Mouse (Mus musculus): Measurements from ENCODE around the gene Stab2. TPM values are rescaled to one million over a fixed set of nuclear protein-coding genes. Genes with fewer than 3 reads are reported as not detected.

The Stab2 gene
- polyA plus RNA-seq, 1 experiment from 2014 or later: 0.26 TPM

GRCm38 (mm10) chr10:86971680-86972502 lies 35.9 kb downstream of the Stab2 start:
- H3K4me1 ChIP-seq (replicated peaks; ENCODE audit: control insufficient read depth, insufficient read depth, low read length): no peaks in the 10 kb centered on the region
- peak overlapping the region; percentile 24 for H3K9ac ChIP-seq (ENCODE audit: low read depth, low read length)
- no peak overlapping the region for H3K27ac ChIP-seq (ENCODE audit: low read depth, low read length)
- H3K4me2 ChIP-seq (replicated peaks; ENCODE audit: low read depth, low read length): peak overlapping the region; percentile 30
- H3K4me3 ChIP-seq (ENCODE audit: low read depth, low read length): 0 out of 2 replicates have a peak overlapping the region, but pooled peaks have one; percentile 10
- peak; percentile 89 for DNase-seq (ENCODE audit: low spot score)
- 22% methylated on average over 13 of the region's 13 CpGs for WGBS
- no peaks in the 10 kb centered on the region for H3K27me3 ChIP-seq (ENCODE audit: control insufficient read depth, insufficient read depth, low read length)
- H3K36me3 ChIP-seq (ENCODE audit: control insufficient read depth, insufficient read depth, low read length): no peaks in the 10 kb centered on the region
- peak; percentile 79 for ATAC-seq (ENCODE audit: low FRiP score)
- no peaks in the 10 kb centered on the region for H3K9me3 ChIP-seq (ENCODE audit: control insufficient read depth, low read length)

GRCm38 (mm10) chr10:86969346-86969745 lies 38.5 kb downstream of the Stab2 start:
- Histone ChIP-seq H3K27ac (ENCODE audit: low read depth, low read length) (no peak overlapping the region), H3K4me3 (ENCODE audit: low read depth, low read length) (no peak overlapping the region), H3K36me3 (ENCODE audit: control insufficient read depth, insufficient read depth, low read length) (no peaks in the 10 kb centered on the region), H3K9me3 (ENCODE audit: control insufficient read depth, low read length) (no peaks in the 10 kb centered on the region), H3K4me2 (replicated peaks; ENCODE audit: low read depth, low read length) (no peak overlapping the region), H3K4me1 (replicated peaks; ENCODE audit: control insufficient read depth, insufficient read depth, low read length) (no peaks in the 10 kb centered on the region), H3K9ac (ENCODE audit: low read depth, low read length) (no peak overlapping the region), H3K27me3 (ENCODE audit: control insufficient read depth, insufficient read depth, low read length) (no peaks in the 10 kb centered on the region)
- DNase-seq (ENCODE audit: low spot score) (no peak), ATAC-seq (ENCODE audit: low FRiP score) (no peak)
- 79% methylated on average over 6 of the region's 6 CpGs for WGBS

GRCm38 (mm10) chr10:86961542-86962466 lies 46.0 kb downstream of the Stab2 start:
- ATAC-seq (ENCODE audit: low FRiP score) (no peak), DNase-seq (ENCODE audit: low spot score) (no peak)
- Histone ChIP-seq H3K27me3 (ENCODE audit: control insufficient read depth, insufficient read depth, low read length) (no peaks in the 10 kb centered on the region), H3K27ac (ENCODE audit: low read depth, low read length) (no peak overlapping the region), H3K9ac (ENCODE audit: low read depth, low read length) (no peak overlapping the region), H3K9me3 (ENCODE audit: control insufficient read depth, low read length) (no peaks in the 10 kb centered on the region), H3K4me1 (replicated peaks; ENCODE audit: control insufficient read depth, insufficient read depth, low read length) (no peaks in the 10 kb centered on the region), H3K4me3 (ENCODE audit: low read depth, low read length) (no peak overlapping the region), H3K4me2 (replicated peaks; ENCODE audit: low read depth, low read length) (no peak overlapping the region), H3K36me3 (ENCODE audit: control insufficient read depth, insufficient read depth, low read length) (no peaks in the 10 kb centered on the region)
- WGBS: 76% methylated on average over 11 of the region's 11 CpGs

- Histone ChIP-seq H3K36me3 (ENCODE audit: control insufficient read depth, insufficient read depth, low read length) (no peaks in the 10 kb centered on the region), H3K27ac (ENCODE audit: low read depth, low read length) (no peak overlapping the region), H3K9me3 (ENCODE audit: control insufficient read depth, low read length) (no peaks in the 10 kb centered on the region), H3K4me3 (ENCODE audit: low read depth, low read length) (no peak overlapping the region), H3K4me2 (replicated peaks; ENCODE audit: low read depth, low read length) (no peak overlapping the region), H3K9ac (ENCODE audit: low read depth, low read length) (no peak overlapping the region), H3K4me1 (replicated peaks; ENCODE audit: control insufficient read depth, insufficient read depth, low read length) (no peaks in the 10 kb centered on the region), H3K27me3 (ENCODE audit: control insufficient read depth, insufficient read depth, low read length) (no peaks in the 10 kb centered on the region)
- 91% methylated on average over 3 of the region's 3 CpGs for WGBS
- no peak for ATAC-seq (ENCODE audit: low FRiP score)
- no peak for DNase-seq (ENCODE audit: low spot score)
Observed at GRCm38 (mm10) chr10:86955299-86955698, 52.5 kb downstream of the Stab2 start.

- Histone ChIP-seq H3K4me1 (replicated peaks; ENCODE audit: control insufficient read depth, insufficient read depth, low read length) (no peaks in the 10 kb centered on the region), H3K4me2 (replicated peaks; ENCODE audit: low read depth, low read length) (no peak overlapping the region), H3K9ac (ENCODE audit: low read depth, low read length) (no peak overlapping the region), H3K9me3 (ENCODE audit: control insufficient read depth, low read length) (no peaks in the 10 kb centered on the region), H3K27ac (ENCODE audit: low read depth, low read length) (no peak overlapping the region), H3K4me3 (ENCODE audit: low read depth, low read length) (no peak overlapping the region), H3K36me3 (ENCODE audit: control insufficient read depth, insufficient read depth, low read length) (no peaks in the 10 kb centered on the region), H3K27me3 (ENCODE audit: control insufficient read depth, insufficient read depth, low read length) (no peaks in the 10 kb centered on the region)
- whole genome bisulfite sequencing: 92% methylated on average over 1 of the region's 1 CpGs
- DNase-seq (ENCODE audit: low spot score): no peak
- no peak for ATAC-seq (ENCODE audit: low FRiP score)
Observed at GRCm38 (mm10) chr10:86952696-86953095, 55.1 kb downstream of the Stab2 start.

- Histone ChIP-seq H3K4me2 (replicated peaks; ENCODE audit: low read depth, low read length) (no peak overlapping the region), H3K36me3 (ENCODE audit: control insufficient read depth, insufficient read depth, low read length) (no peaks in the 10 kb centered on the region), H3K9ac (ENCODE audit: low read depth, low read length) (no peak overlapping the region), H3K4me1 (replicated peaks; ENCODE audit: control insufficient read depth, insufficient read depth, low read length) (no peaks in the 10 kb centered on the region), H3K27ac (ENCODE audit: low read depth, low read length) (no peak overlapping the region), H3K27me3 (ENCODE audit: control insufficient read depth, insufficient read depth, low read length) (no peaks in the 10 kb centered on the region), H3K9me3 (ENCODE audit: control insufficient read depth, low read length) (no peaks in the 10 kb centered on the region), H3K4me3 (ENCODE audit: low read depth, low read length) (no peak overlapping the region)
- DNase-seq (ENCODE audit: low spot score) (no peak), ATAC-seq (ENCODE audit: low FRiP score) (no peak)
- WGBS: 90% methylated on average over 4 of the region's 4 CpGs
Observed at GRCm38 (mm10) chr10:86950806-86951205, 57.0 kb downstream of the Stab2 start.

GRCm38 (mm10) chr10:86949886-86950285 lies 57.9 kb downstream of the Stab2 start:
- no peaks in the 10 kb centered on the region for H3K9me3 ChIP-seq (ENCODE audit: control insufficient read depth, low read length)

GRCm38 (mm10) chr10:86947541-86947940 lies 60.3 kb downstream of the Stab2 start:
- no peak overlapping the region for H3K4me2 ChIP-seq (replicated peaks; ENCODE audit: low read depth, low read length)
- H3K36me3 ChIP-seq (ENCODE audit: control insufficient read depth, insufficient read depth, low read length): no peaks in the 10 kb centered on the region
- ATAC-seq (ENCODE audit: low FRiP score) (no peak), DNase-seq (ENCODE audit: low spot score) (no peak)
- no peaks in the 10 kb centered on the region for H3K27me3 ChIP-seq (ENCODE audit: control insufficient read depth, insufficient read depth, low read length)
- no peak overlapping the region for H3K4me3 ChIP-seq (ENCODE audit: low read depth, low read length)
- no peak overlapping the region for H3K9ac ChIP-seq (ENCODE audit: low read depth, low read length)
- no peaks in the 10 kb centered on the region for H3K9me3 ChIP-seq (ENCODE audit: control insufficient read depth, low read length)
- no peak overlapping the region for H3K27ac ChIP-seq (ENCODE audit: low read depth, low read length)
- H3K4me1 ChIP-seq (replicated peaks; ENCODE audit: control insufficient read depth, insufficient read depth, low read length): no peaks in the 10 kb centered on the region
- WGBS: 85% methylated on average over 2 of the region's 2 CpGs

More at GRCm38 (mm10) chr10:86949886-86950285, 57.9 kb downstream of the Stab2 start:
- DNase-seq (ENCODE audit: low spot score) (no peak), ATAC-seq (ENCODE audit: low FRiP score) (no peak)
- Histone ChIP-seq H3K4me1 (replicated peaks; ENCODE audit: control insufficient read depth, insufficient read depth, low read length) (no peaks in the 10 kb centered on the region), H3K27me3 (ENCODE audit: control insufficient read depth, insufficient read depth, low read length) (no peaks in the 10 kb centered on the region), H3K9ac (ENCODE audit: low read depth, low read length) (no peak overlapping the region), H3K27ac (ENCODE audit: low read depth, low read length) (no peak overlapping the region), H3K4me2 (replicated peaks; ENCODE audit: low read depth, low read length) (no peak overlapping the region), H3K36me3 (ENCODE audit: control insufficient read depth, insufficient read depth, low read length) (no peaks in the 10 kb centered on the region), H3K4me3 (ENCODE audit: low read depth, low read length) (no peak overlapping the region)
- WGBS: 86% methylated on average over 4 of the region's 4 CpGs
